In the genomic region with DNA sequence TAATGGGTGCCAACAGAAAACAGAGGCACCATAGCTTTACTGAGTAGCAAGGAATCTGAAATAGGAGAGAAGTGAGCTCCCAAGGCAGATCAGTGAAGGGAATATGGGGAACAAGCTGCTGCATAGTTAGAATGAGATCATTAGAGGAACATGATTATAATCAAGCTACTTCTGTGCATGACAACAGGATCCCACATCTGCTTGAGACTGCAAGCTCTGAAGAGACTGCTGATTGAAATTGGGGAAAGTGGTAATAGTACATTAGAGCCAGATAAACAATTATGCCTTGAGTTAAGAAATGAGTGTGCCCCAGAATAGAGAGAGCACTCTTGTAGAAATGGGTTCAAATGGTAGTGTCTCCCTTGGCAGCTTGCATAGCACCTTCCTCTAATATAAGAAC, we compare ENCODE assay signal across 23 mouse cellular contexts.
"Had no signal": no experiment of that assay in that cellular context is flagged by ENCODE, and none has a peak within 500 bp of the region (broad histone marks: within the 10 kb centered on the region; RNA-seq: fewer than 3 reads in every experiment).

No protein-coding gene starts in this region.

- DNase-seq: kidney, postnatal 25 days; layer of hippocampus, adult 9-11 months; liver; lung, adult 18-20 months; lung, postnatal 10 days; lung, postnatal 36 days; right cerebral cortex, adult 18-20 months; right cerebral cortex, postnatal 14 days; right cerebral cortex, postnatal 4 days; thymus, postnatal 25 days had no signal

- H3K4me3 ChIP-seq: layer of hippocampus, adult 2 months; limb, embryonic 10.5 days; limb, embryonic 13.5 days; liver, embryonic 12.5 days; liver, embryonic 15.5 days; lung, embryonic 15.5 days; megakaryocyte, embryonic 14.5 days; midbrain, embryonic 10.5 days; midbrain, embryonic 13.5 days; neural tube, embryonic 12.5 days; neural tube, embryonic 15.5 days had no signal

- H3K27ac ChIP-seq: kidney, postnatal 0 days; layer of hippocampus, adult 2 months; limb, embryonic 10.5 days; limb, embryonic 13.5 days; liver, embryonic 12.5 days; liver, embryonic 15.5 days; lung, embryonic 15.5 days; midbrain, embryonic 10.5 days; midbrain, embryonic 13.5 days; neural tube, embryonic 12.5 days; neural tube, embryonic 15.5 days; stomach, postnatal 0 days had no signal

- H3K4me2 ChIP-seq: limb, embryonic 13.5 days; liver, embryonic 12.5 days; liver, embryonic 15.5 days; lung, embryonic 15.5 days; midbrain, embryonic 13.5 days; neural tube, embryonic 12.5 days; neural tube, embryonic 15.5 days had no signal

- H3K4me1 ChIP-seq: limb, embryonic 10.5 days; limb, embryonic 13.5 days; liver, embryonic 12.5 days; liver, embryonic 15.5 days; lung, embryonic 15.5 days; megakaryocyte, embryonic 14.5 days; midbrain, embryonic 13.5 days; neural tube, embryonic 12.5 days; neural tube, embryonic 15.5 days had no signal

- H3K9me3 ChIP-seq: limb, embryonic 10.5 days; limb, embryonic 13.5 days; liver, embryonic 12.5 days; liver, embryonic 15.5 days; lung, embryonic 15.5 days; megakaryocyte, embryonic 14.5 days; midbrain, embryonic 10.5 days; midbrain, embryonic 13.5 days; neural tube, embryonic 12.5 days; neural tube, embryonic 15.5 days had no signal

- H3K9ac ChIP-seq: limb, embryonic 13.5 days; liver, embryonic 12.5 days; liver, embryonic 15.5 days; lung, embryonic 15.5 days; midbrain, embryonic 13.5 days; neural tube, embryonic 12.5 days; neural tube, embryonic 15.5 days had no signal

- ATAC-seq: liver, embryonic 12.5 days; midbrain, embryonic 13.5 days had no signal

- H3K27me3 ChIP-seq: limb, embryonic 13.5 days; liver, embryonic 12.5 days; liver, embryonic 15.5 days; lung, embryonic 15.5 days; megakaryocyte, embryonic 14.5 days; midbrain, embryonic 13.5 days; neural tube, embryonic 12.5 days; neural tube, embryonic 15.5 days had no signal

- H3K36me3 ChIP-seq: limb, embryonic 10.5 days; limb, embryonic 13.5 days; liver, embryonic 12.5 days; liver, embryonic 15.5 days; lung, embryonic 15.5 days; midbrain, embryonic 10.5 days; midbrain, embryonic 13.5 days; neural tube, embryonic 12.5 days; neural tube, embryonic 15.5 days had no signal
